Mouse (Mus musculus) layer of hippocampus, adult 9-10 months (tissue): Measurements from ENCODE around the gene Aanat.

Experiments used
- DNase-seq: peaks from one replicate; pipeline ENCODE4 v3.0.0; 2022; ENCODE audit warnings: low spot score

Aanat gene

GRCm38 (mm10) chr11:116586310-116586709 is at the start of gene Aanat:
Gene Aanat, plus strand, starts transcription at chr11:116586432.
- DNase-seq: no peak

GRCm38 (mm10) chr11:116536685-116537084 is 49.5 kb upstream of the Aanat start:
- DNase-seq: no peak

GRCm38 (mm10) chr11:116537388-116537787 is 48.8 kb upstream of the Aanat start:
- DNase-seq: no peak

GRCm38 (mm10) chr11:116538142-116538735 is 48.0 kb upstream of the Aanat start:
- DNase-seq: no peak

GRCm38 (mm10) chr11:116541183-116541582 is 45.0 kb upstream of the Aanat start:
- DNase-seq: no peak

GRCm38 (mm10) chr11:116543110-116543509 is 43.1 kb upstream of the Aanat start:
- DNase-seq: no peak

GRCm38 (mm10) chr11:116547296-116548060 is 38.8 kb upstream of the Aanat start:
- no peak for DNase-seq

GRCm38 (mm10) chr11:116548780-116549179 is 37.5 kb upstream of the Aanat start:
- no peak for DNase-seq

GRCm38 (mm10) chr11:116549273-116550038 is 36.8 kb upstream of the Aanat start:
- no peak for DNase-seq

- DNase-seq: no peak
Measured at GRCm38 (mm10) chr11:116550748-116551147, 35.5 kb upstream of the Aanat start.

- DNase-seq: no peak
Measured at GRCm38 (mm10) chr11:116552194-116552593, 34.0 kb upstream of the Aanat start.

GRCm38 (mm10) chr11:116554171-116554878 is 31.9 kb upstream of the Aanat start:
- DNase-seq: no peak

GRCm38 (mm10) chr11:116555572-116555971 is 30.7 kb upstream of the Aanat start:
- no peak for DNase-seq

GRCm38 (mm10) chr11:116556308-116556707 is 29.9 kb upstream of the Aanat start:
- no peak for DNase-seq

GRCm38 (mm10) chr11:116565283-116566041 is 20.8 kb upstream of the Aanat start:
- no peak for DNase-seq

- DNase-seq: no peak
Measured at GRCm38 (mm10) chr11:116567531-116567930, 18.7 kb upstream of the Aanat start.

GRCm38 (mm10) chr11:116570821-116571220 is 15.4 kb upstream of the Aanat start:
- DNase-seq: no peak

GRCm38 (mm10) chr11:116571767-116572679 is 14.2 kb upstream of the Aanat start:
- no peak for DNase-seq

GRCm38 (mm10) chr11:116572756-116573543 is 13.3 kb upstream of the Aanat start:
- DNase-seq: no peak

- DNase-seq: no peak
Measured at GRCm38 (mm10) chr11:116574486-116574885, 11.7 kb upstream of the Aanat start.
